Mouse (Mus musculus): Measurements from ENCODE around the gene Sgsm1.

Gene Sgsm1

GRCm38 (mm10) chr5:113310377-113311003 lies at the start of gene Sgsm1:
Gene Sgsm1 (minus strand): TSS chr5:113310786.
- peak; percentile 91 for DNase-seq (ENCODE audit: low read depth, low spot score)

DNA sequence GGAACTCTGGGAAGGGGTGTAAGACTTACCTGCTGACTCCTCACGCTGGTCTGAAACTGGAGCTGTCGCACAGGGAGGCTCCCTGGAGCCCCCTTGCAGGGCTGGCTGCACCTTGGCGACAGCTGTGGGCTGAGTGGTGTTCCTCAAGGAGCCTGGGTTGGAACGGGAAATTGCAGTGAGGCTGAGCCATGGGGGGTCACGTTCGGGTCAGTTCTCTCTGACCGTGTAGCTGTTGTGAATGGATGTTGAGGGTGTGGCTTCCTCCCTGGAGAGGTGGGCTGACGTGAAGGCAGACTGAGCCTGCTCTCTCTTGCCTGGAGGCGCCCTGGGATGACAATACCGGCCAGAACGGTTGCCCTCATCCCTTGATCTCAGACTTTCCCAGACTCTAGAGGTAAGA lies 48.2 kb upstream of the Sgsm1 start:
- DNase-seq (ENCODE audit: low read depth, low spot score), result peak; percentile 89

DNA sequence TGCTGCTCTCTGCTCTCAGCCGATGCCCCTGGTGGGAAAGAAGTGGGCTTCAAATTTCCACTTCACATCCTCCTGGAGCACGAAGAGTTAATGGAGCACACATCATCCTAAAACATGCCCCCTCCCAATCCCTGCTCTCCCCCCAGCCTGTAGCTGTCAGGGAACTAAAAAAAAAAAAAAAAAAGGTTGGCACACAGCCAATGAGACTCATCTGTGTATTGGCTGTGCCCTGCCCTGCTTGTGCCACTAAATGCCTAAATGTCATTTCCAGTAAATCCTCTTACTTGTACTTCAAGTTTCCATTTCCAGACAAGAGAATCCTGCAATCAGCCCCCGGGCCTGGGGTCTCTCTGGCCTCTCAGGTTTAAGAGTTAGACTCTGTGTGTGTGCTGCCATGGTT lies 47.1 kb upstream of the Sgsm1 start:
- DNase-seq (ENCODE audit: low read depth, low spot score), result no peak

GRCm38 (mm10) chr5:113357186-113357585 lies 46.6 kb upstream of the Sgsm1 start, which contains the start of gene Aym1:
Gene Aym1 (plus strand): TSS chr5:113357294.
- DNase-seq (ENCODE audit: low read depth, low spot score), result no peak

DNA sequence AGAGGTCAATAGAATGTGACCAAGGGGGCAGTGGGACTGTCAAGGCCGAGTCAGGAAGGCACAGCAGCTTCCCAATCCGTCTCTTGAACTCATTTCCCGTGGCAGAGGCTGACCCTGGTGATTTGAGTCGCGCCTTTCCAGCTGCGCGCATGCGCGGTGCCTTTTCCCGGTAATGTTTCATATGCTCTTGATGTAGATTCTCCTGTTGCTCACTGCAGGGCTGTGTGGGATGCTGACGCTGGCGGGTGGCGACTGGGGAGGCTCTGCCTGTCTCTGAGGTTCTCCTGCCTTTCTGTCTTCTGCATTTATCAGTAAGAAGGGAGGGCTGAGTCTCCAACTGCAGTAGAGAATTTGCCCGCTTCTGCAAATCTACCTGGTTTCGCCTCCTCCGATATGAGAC lies 43.7 kb upstream of the Sgsm1 start:
- no peak for DNase-seq (ENCODE audit: low read depth, low spot score)

DNA sequence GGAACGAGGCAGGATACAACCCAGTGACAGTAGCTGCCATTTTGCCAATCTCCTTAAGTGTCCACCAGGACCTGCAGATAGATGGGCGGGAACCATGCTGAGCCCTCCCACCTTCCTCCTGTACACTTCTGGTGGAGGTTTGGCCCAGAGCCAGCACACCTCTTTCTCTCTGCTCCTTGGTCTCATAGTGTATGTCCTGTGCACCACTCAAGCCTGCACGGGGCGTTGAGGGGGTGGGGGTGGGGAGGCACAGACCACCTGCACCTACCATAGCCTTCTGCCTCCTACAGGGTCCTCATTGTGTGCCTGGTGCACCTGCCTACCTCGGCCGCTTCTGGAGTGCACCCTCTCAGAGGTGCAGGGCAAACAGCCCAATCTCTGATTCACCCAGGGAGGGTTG lies 42.0 kb upstream of the Sgsm1 start:
- peak; percentile 62 for DNase-seq (ENCODE audit: low read depth, low spot score)

DNA sequence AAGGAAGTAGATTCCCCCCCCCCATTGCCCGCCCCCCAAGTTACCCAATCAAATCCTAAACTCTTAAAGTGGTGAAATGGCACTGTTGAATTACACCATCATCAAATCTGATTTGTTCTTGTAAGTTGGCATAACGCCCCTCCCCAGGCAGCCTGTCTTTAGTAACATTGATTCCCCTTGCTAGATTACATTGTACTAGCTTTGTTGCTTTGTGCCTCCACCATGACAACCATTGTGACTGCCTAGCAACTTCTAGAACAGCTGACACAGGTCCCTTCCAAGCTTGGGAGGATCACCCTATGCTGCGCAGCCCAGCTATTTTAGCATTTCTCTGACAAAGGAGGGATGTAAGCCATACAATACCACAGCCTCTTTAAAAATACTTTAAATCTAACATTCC lies 41.2 kb upstream of the Sgsm1 start:
- DNase-seq (ENCODE audit: low read depth, low spot score), result no peak

DNA sequence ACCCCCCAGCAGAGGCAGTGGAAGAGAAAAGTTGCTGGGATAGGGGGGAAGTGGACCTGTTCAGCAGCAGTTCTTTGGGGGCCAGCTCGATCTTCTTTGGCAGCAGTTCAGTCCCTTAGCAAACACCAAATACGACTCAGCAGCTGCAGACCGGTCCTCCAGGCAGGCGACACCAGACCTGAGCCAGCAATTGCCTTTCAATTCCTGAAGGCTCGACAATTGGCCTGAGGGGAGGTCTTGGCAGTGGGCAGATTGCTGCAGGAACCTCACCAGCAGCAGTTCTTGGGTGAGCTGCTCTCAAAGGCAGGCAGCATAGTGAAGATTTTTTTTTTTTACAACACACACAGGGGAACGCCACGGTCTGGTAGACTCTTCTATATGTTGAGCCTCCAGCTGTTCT lies 39.2 kb upstream of the Sgsm1 start:
- DNase-seq (ENCODE audit: low read depth, low spot score), result no peak

- no peak for DNase-seq (ENCODE audit: low read depth, low spot score)
These were observed 38.6 kb upstream of the Sgsm1 start for GRCm38 (mm10) chr5:113349226-113349625.

DNA sequence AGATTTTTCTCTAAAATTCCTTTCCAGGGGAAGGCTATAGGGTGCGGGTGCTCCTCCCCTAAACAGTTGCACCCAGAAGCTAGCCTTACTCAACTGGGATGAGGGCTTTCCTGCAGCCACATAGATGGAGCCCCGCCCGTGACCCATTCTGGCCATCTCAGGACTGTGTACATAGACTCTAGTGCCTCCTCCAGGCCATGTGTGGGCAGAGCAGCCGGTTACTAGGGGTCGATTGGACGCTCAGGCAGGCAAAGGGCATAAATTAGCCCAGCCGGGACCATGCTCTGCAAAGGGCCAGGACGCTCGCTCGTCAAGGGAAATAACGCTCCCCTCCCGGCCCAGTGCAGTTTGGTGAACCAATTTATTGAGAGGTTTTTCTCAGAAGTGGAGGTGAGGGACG lies 38.0 kb upstream of the Sgsm1 start:
- DNase-seq (ENCODE audit: low read depth, low spot score), result peak; percentile 80

DNA sequence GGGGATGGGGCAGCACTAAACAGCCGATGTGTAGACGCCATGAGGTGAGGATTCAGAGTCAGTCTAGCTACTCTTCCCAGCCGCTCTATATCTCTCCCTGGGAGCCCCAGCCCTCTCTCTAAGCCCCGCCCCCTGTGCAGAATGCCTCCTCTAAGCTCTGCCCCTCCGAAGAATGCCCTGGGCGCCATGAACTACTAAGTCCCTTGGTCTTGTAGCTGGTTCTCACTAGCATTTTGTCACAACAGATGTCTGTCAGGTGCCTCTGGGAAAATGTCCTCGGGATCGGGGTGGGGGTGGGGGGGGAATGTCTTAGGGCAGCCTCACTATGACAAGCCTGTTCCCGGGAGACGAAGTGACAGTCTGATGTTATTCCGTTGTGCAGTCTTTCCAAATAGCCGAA lies 37.0 kb upstream of the Sgsm1 start:
- peak; percentile 67 for DNase-seq (ENCODE audit: low read depth, low spot score)

GRCm38 (mm10) chr5:113346651-113347050 lies 36.1 kb upstream of the Sgsm1 start:
- DNase-seq (ENCODE audit: low read depth, low spot score), result peak; percentile 70

DNA sequence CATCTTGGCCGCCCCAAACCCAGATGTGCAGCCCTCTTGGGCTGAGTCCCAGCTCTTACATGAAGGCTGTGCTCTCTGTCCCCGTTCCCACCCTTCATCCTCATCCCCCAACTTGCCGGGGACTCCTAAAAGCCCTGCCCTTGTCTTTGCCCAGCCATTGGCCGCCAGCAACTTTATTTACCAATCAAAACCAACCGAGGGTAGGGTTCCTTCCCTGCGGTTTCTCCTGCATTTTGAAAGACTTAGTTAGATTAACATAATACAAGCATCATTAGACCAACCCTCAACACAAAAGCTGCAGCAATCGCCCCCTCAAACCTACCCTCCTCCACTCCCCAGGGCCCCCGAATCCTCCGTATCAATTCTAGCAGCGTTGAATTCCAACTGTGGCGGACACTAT lies 35.2 kb upstream of the Sgsm1 start:
- peak; percentile 94 for DNase-seq (ENCODE audit: low read depth, low spot score)

- peak; percentile 96 for DNase-seq (ENCODE audit: low read depth, low spot score)
These were observed 34.2 kb upstream of the Sgsm1 start for GRCm38 (mm10) chr5:113344635-113345386.

GRCm38 (mm10) chr5:113336281-113336680 lies 25.7 kb upstream of the Sgsm1 start:
- no peak for DNase-seq (ENCODE audit: low read depth, low spot score)

- no peak for DNase-seq (ENCODE audit: low read depth, low spot score)
These were observed 25.1 kb upstream of the Sgsm1 start for GRCm38 (mm10) chr5:113335732-113336131.

- peak; percentile 89 for DNase-seq (ENCODE audit: low read depth, low spot score)
These were observed 24.3 kb upstream of the Sgsm1 start for GRCm38 (mm10) chr5:113334621-113335530.

GRCm38 (mm10) chr5:113332899-113333298 lies 22.3 kb upstream of the Sgsm1 start:
- peak; percentile 90 for DNase-seq (ENCODE audit: low read depth, low spot score)

DNA sequence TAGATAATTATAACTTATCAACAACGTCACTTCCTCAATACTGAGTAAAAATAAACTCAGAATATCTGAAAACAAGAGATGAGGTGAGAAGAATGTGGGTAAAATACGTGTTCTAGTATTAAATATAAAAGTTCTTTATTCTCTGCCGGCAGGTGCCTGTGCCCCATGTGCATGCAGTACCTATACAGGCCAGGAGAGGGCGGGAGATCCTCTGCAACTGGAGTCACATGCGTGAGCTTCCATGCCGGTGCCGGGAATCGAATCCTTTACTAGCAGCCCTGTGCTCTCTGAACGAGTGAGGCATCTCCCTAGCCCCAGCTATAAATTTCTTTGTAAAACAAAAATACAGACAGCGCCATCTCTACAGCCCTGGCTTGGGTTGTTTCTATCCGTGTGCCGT lies 21.7 kb upstream of the Sgsm1 start:
- DNase-seq (ENCODE audit: low read depth, low spot score), result peak; percentile 92

GRCm38 (mm10) chr5:113330202-113330601 lies 19.6 kb upstream of the Sgsm1 start:
- DNase-seq (ENCODE audit: low read depth, low spot score), result peak; percentile 99

- peak; percentile 81 for DNase-seq (ENCODE audit: low read depth, low spot score)
These were observed 18.9 kb upstream of the Sgsm1 start for GRCm38 (mm10) chr5:113329463-113329862.
